Comparison of ENCODE assay signal across 8 mouse cellular contexts in the genomic region with DNA sequence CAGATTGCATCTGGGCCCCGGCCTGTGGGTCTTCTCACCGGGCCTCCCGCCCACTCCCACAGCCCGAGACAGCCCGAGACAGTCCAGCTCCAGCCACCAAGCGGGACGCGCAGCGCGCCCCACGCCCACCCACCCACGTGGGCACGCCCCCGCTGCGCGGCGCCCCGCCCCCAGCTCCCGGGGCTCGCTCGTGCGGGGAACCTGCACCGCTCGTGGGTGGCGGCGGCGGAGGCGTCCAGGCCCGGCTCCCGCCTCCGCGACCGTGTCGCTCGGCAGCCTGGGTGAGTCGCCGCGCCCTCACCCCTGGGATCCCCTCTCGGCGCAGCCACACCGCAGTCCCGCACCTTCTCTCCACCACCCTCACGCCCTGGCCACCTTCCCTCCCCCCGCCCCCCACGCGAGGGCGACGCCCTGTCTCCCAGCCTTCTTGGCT. TPM values are rescaled to one million over a fixed set of nuclear protein-coding genes. Genes with fewer than 3 reads are reported as not detected.
DNase-seq lines count a peak whose midpoint lies in the region; ATAC-seq and TF ChIP-seq lines count a peak whose summit lies in the region.

No protein-coding gene starts in this region.

- intact Hi-C loops in heart, adult 2 months (cut with DNase I) = no loop called here
- intact Hi-C loops in heart, postnatal 25 days (cut with DNase I) = no loop called here

- ATAC-seq in intestine, embryonic 14.5 days (replicated peaks; ENCODE audit: low FRiP score, low TSS enrichment, low read depth) = peak; percentile 24; the same call in 1 of the 2 replicates
- no peak for ATAC-seq in activated CD4-positive, CD25-positive, alpha-beta regulatory T cell, adult 4 months

- peak overlapping the region; percentile 40 for H3K9ac ChIP-seq in heart, adult 2 months (ENCODE audit: low read depth, low read length)
- H3K9ac ChIP-seq in intestine, embryonic 14.5 days (ENCODE audit: low read length) = peak overlapping the region; percentile 29; the same call in 1 of the 2 replicates

- no peaks in the 10 kb centered on the region for H3K9me3 ChIP-seq in intestine, embryonic 14.5 days (ENCODE audit: control insufficient read depth, low read length)

- H3K4me3 ChIP-seq in heart, adult 2 months = peak overlapping the region; percentile 48
- peak overlapping the region; percentile 46 for H3K4me3 ChIP-seq in intestine, embryonic 14.5 days (ENCODE audit: low read depth, low read length)
- peak overlapping the region; percentile 32 for H3K4me3 ChIP-seq in myocyte

- peak overlapping the region; percentile 6 for H3ac ChIP-seq in myocyte (ENCODE audit: control insufficient read depth, insufficient read length)

- H3K79me2 ChIP-seq in heart, adult 2 months (replicated peaks; ENCODE audit: control insufficient read depth, insufficient read depth, low read length) = no peaks in the 10 kb centered on the region
- H3K79me2 ChIP-seq in myocyte (ENCODE audit: control insufficient read depth, insufficient read depth) = peaks cover 4% of the 10 kb centered on the region

- peaks cover 11% of the 10 kb centered on the region for H3K27me3 ChIP-seq in heart, adult 2 months (ENCODE audit: control insufficient read depth, insufficient read depth, low read length)
- peaks cover 66% of the 10 kb centered on the region for H3K27me3 ChIP-seq in intestine, embryonic 14.5 days (replicated peaks; ENCODE audit: control insufficient read depth, insufficient read depth, low read length)
- no peaks in the 10 kb centered on the region for H3K27me3 ChIP-seq in myocyte (ENCODE audit: control insufficient read depth, insufficient read depth, insufficient read length)

- no peak overlapping the region for H3K27ac ChIP-seq in heart, adult 2 months
- H3K27ac ChIP-seq in intestine, embryonic 14.5 days (ENCODE audit: low read depth) = no peak overlapping the region

- peak overlapping the region; percentile 99 for H3K4me2 ChIP-seq in intestine, embryonic 14.5 days (ENCODE audit: low read length)
- peak overlapping the region; percentile 73 for H3K4me2 ChIP-seq in myocyte (ENCODE audit: low read depth)

- no peak for DNase-seq in heart, adult 2 months
- DNase-seq in heart, postnatal 25 days (ENCODE audit: low spot score) = no peak
- DNase-seq in thymus, postnatal 14 days = peak; percentile 42
- no peak for DNase-seq in thymus, postnatal 0 days (ENCODE audit: low spot score)
- peak; percentile 59 for DNase-seq in intestine, embryonic 14.5 days (ENCODE audit: low spot score)
- DNase-seq in urinary bladder, adult 18-20 months (ENCODE audit: low spot score in 2 of 2) = no peak

- no peak for TF ChIP-seq POLR2A in heart, adult 2 months (IDR thresholded peaks at IDR 0.05; ENCODE audit: insufficient read depth, low read depth, low read length)
- peak; percentile 14 for TF ChIP-seq POLR2A in myocyte (IDR thresholded peaks at IDR 0.05; ENCODE audit: insufficient read length, low read depth)

- H3K4me1 ChIP-seq in heart, adult 2 months (ENCODE audit: control insufficient read depth, insufficient read depth, low read length) = no peaks in the 10 kb centered on the region
- no peaks in the 10 kb centered on the region for H3K4me1 ChIP-seq in intestine, embryonic 14.5 days (replicated peaks; ENCODE audit: control insufficient read depth, insufficient read depth, low read length)

- H3K36me3 ChIP-seq in heart, adult 2 months (ENCODE audit: control insufficient read depth, insufficient read depth, low read length) = no peaks in the 10 kb centered on the region
- H3K36me3 ChIP-seq in intestine, embryonic 14.5 days (ENCODE audit: control insufficient read depth, insufficient read depth, low read length) = no peaks in the 10 kb centered on the region
- H3K36me3 ChIP-seq in myocyte (ENCODE audit: control insufficient read depth, insufficient read depth) = no peaks in the 10 kb centered on the region

- no peak for TF ChIP-seq EP300 in heart, adult 2 months (IDR thresholded peaks at IDR 0.05; ENCODE audit: insufficient read depth, low read depth, low read length)

- no peak for TF ChIP-seq CTCF in heart, adult 2 months (IDR thresholded peaks at IDR 0.05)

- 3% methylated on average over 37 of the region's 48 CpGs for WGBS in heart, adult 2 months
- WGBS in intestine, embryonic 14.5 days = 2% methylated on average over 22 of the region's 48 CpGs

TF ChIP-seq in myocyte, 11 proteins besides CTCF, POLR2A, EP300 and RAD21:
- TF ChIP-seq MYOG (IDR thresholded peaks at IDR 0.05; ENCODE audit: control insufficient read depth in 1 of 3, insufficient read depth in 1 of 3, insufficient read length in 2 of 3, low read depth in 2 of 3) (no peak), TCF12 (IDR thresholded peaks at IDR 0.05; ENCODE audit: insufficient read depth, poor library complexity, severe bottlenecking) (no peak), TCF3 (IDR thresholded peaks at IDR 0.05; ENCODE audit: insufficient read length, low read depth) (no peak), MYOD1 (IDR thresholded peaks at IDR 0.05; ENCODE audit: control insufficient read depth in 1 of 3, insufficient read length in 2 of 3, low read depth in 2 of 3) (no peak), POLR2AphosphoS2 (IDR thresholded peaks at IDR 0.05; ENCODE audit: insufficient read length, low read depth) (no peak), E2F4 (IDR thresholded peaks at IDR 0.05; ENCODE audit: insufficient read depth) (no peak), CEBPB (IDR thresholded peaks at IDR 0.05; ENCODE audit: insufficient read depth, poor library complexity, severe bottlenecking) (no peak), USF1 (IDR thresholded peaks at IDR 0.05; ENCODE audit: low read depth) (no peak), MAX (IDR thresholded peaks at IDR 0.05; ENCODE audit: low read depth) (no peak), SRF (IDR thresholded peaks at IDR 0.05; ENCODE audit: control insufficient read depth, insufficient read length, low read depth) (no peak), REST (IDR thresholded peaks at IDR 0.05; ENCODE audit: insufficient read depth, insufficient read length) (no peak)

RNA-seq across cellular contexts. Expression of gene Ndrg4, which starts 0.8 kb away (rescaled TPM):
- total RNA-seq in heart, adult 2 months (2021) = 100 to 1,000 TPM; 147 to 152 TPM
- 370 and 528 TPM in 2 replicates for polyA plus RNA-seq in heart, adult 2 months (2012; rRNA removed)
- 100 to 1,000 TPM; 317 to 336 TPM for total RNA-seq in heart, postnatal 25 days (2021)
- 3.2 and 4.1 TPM in 2 replicates for polyA plus RNA-seq in thymus, postnatal 0 days (2015; fragmentation: Nextera tagmentation; extraction: Ambion mirVana)
- polyA plus RNA-seq in intestine, embryonic 14.5 days (2014; fragmentation: Nextera tagmentation; extraction: Ambion mirVana) = 21.3 and 22.1 TPM in 2 replicates
- 83.9 TPM for polyA plus RNA-seq in myocyte (2012; fragmentation: generic; extraction: Trizol)
- polyA plus RNA-seq in activated CD4-positive, CD25-positive, alpha-beta regulatory T cell, adult 4 months (2017; shearing (Covaris generic)) = under 1 TPM in 1 of 2 experiments, not detected in 1; 0.97 TPM

RNA-seq across cellular contexts. Expression of gene Setd6, which starts 38.1 kb away (rescaled TPM):
- total RNA-seq in heart, adult 2 months (2021) = 10 to 100 TPM; 14.3 to 15.3 TPM
- 8.0 and 13.1 TPM in 2 replicates for polyA plus RNA-seq in heart, adult 2 months (2012; rRNA removed)
- 10 to 100 TPM; 14.1 to 15.1 TPM for total RNA-seq in heart, postnatal 25 days (2021)
- polyA plus RNA-seq in thymus, postnatal 0 days (2015; fragmentation: Nextera tagmentation; extraction: Ambion mirVana) = 19.7 and 20.4 TPM in 2 replicates
- polyA plus RNA-seq in intestine, embryonic 14.5 days (2014; fragmentation: Nextera tagmentation; extraction: Ambion mirVana) = 21.5 and 22.8 TPM in 2 replicates
- polyA plus RNA-seq in myocyte (2012; fragmentation: generic; extraction: Trizol) = 13.9 TPM
- polyA plus RNA-seq in activated CD4-positive, CD25-positive, alpha-beta regulatory T cell, adult 4 months (2017; shearing (Covaris generic)) = 10 to 100 TPM in 1 of 2 experiments, 1 to 10 TPM in 1; 6.2 to 11.7 TPM

RNA-seq across cellular contexts. Expression of gene Gins3, which starts 44.4 kb away (rescaled TPM):
- 1 to 10 TPM; 1.2 to 1.3 TPM for total RNA-seq in heart, adult 2 months (2021)
- 0.47 and 0.94 TPM in 2 replicates for polyA plus RNA-seq in heart, adult 2 months (2012; rRNA removed)
- total RNA-seq in heart, postnatal 25 days (2021) = 1 to 10 TPM in 1 of 2 experiments, under 1 TPM in 1; 0.88 to 1.3 TPM
- 19.5 and 21.7 TPM in 2 replicates for polyA plus RNA-seq in thymus, postnatal 0 days (2015; fragmentation: Nextera tagmentation; extraction: Ambion mirVana)
- polyA plus RNA-seq in intestine, embryonic 14.5 days (2014; fragmentation: Nextera tagmentation; extraction: Ambion mirVana) = 18.6 and 21.1 TPM in 2 replicates
- polyA plus RNA-seq in myocyte (2012; fragmentation: generic; extraction: Trizol) = 2.0 TPM
- polyA plus RNA-seq in activated CD4-positive, CD25-positive, alpha-beta regulatory T cell, adult 4 months (2017; shearing (Covaris generic)) = 10 to 100 TPM in 1 of 2 experiments, 1 to 10 TPM in 1; 7.0 to 10.1 TPM

Comparison
In these comparisons a context has a peak if more than half of its experiments do, and no peak if none do; other contexts are left out.
1. DNase-seq: peak in thymus, postnatal 14 days (single experiment) and intestine, embryonic 14.5 days (single experiment); none in heart, adult 2 months (0 of 2), heart, postnatal 25 days (single experiment), thymus, postnatal 0 days (single experiment) and urinary bladder, adult 18-20 months (0 of 2).
2. Peak in every context shown above with its lines, with median percentiles within 50 percentile points of each other: H3K4me3 ChIP-seq.